Mouse (Mus musculus) ES-E14 (cell line): ENCODE results near the gene Dpf3.

Experiments used
- CHD2 ChIP-seq: IDR thresholded peaks from 2 replicates; pipeline ENCODE4 v1.6.1; 2014; ENCODE audit warnings: mild to moderate bottlenecking, low read depth, low read length, inconsistent platforms
- HCFC1 ChIP-seq: IDR thresholded peaks from 2 replicates; pipeline ENCODE4 v1.6.1; 2012; ENCODE audit warnings: low read length, inconsistent platforms, borderline replicate concordance; ENCODE audit not compliant: insufficient read depth
- MAFK ChIP-seq: IDR thresholded peaks from 2 replicates; pipeline ENCODE4 v1.6.1; 2014; ENCODE audit warnings: mild to moderate bottlenecking, low read depth, low read length, inconsistent platforms; ENCODE audit not compliant: insufficient read depth
- ZC3H11A ChIP-seq: IDR thresholded peaks from 2 replicates; pipeline ENCODE4 v1.6.1; 2012; ENCODE audit warnings: low read depth, mild to moderate bottlenecking, inconsistent platforms, low read length, borderline replicate concordance
- ZNF384 ChIP-seq: IDR thresholded peaks from 2 replicates; pipeline ENCODE4 v1.6.1; 2012; ENCODE audit warnings: low read depth, low read length, inconsistent platforms

- no peak for TF ChIP-seq CHD2
- TF ChIP-seq MAFK: no peak
- no peak for TF ChIP-seq ZC3H11A
- TF ChIP-seq ZNF384: no peak
- TF ChIP-seq HCFC1: no peak
Observed at GRCm38 (mm10) chr12:83283591-83284320, 203.8 kb downstream of the Dpf3 start.
